Mouse (Mus musculus) cerebellum, adult (tissue): Measurements from ENCODE around the gene Gnptab.

Experiments used
- ATAC-seq: cut with Nextera tagmentation; 2 replicates; pipeline ENCODE4 v1.9.2; 2017; ENCODE audit warnings: mild to moderate bottlenecking, moderate library complexity, mixed read lengths; ENCODE audit not compliant: insufficient number of reproducible peaks, low FRiP score, low TSS enrichment

The Gnptab gene

GRCm38 (mm10) chr10:88494959-88495587 lies 116.1 kb downstream of the Gnptab start:
- no peak for ATAC-seq
